Mouse (Mus musculus): ENCODE measurements around the gene Vwa3a.
A peak's percentile ranks its signal among the peaks of the same experiment; 100 is the strongest.

DNA sequence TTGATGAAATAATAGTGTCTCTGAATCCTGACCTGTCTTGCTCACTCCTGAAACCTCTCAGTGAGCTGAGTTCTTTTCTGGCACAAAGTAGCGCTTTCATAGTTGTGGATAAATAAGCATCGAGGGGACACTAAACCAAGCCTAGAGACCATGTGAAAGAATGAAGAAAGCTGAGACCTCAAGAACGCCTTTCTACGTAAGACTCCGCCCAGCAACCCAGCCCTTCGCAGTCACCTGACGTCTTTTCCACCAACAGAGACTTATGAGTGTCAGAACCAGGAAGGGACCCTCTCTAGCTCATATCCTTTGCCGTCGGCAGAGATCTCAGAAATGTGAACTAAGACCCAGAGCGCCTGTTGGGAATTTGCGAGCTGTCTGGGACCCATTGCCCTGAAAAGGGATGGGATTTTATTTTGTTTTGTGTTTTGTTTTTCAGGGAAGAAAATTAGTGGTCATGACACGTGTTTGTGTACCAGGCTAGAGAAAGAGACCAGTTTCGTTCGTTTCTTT is 95.8 kb downstream of the Vwa3a start:
- TF ChIP-seq POLR2A (IDR thresholded peaks at IDR 0.05; ENCODE audit: insufficient read length, low read depth) (peak; percentile 34), POLR2AphosphoS2 (IDR thresholded peaks at IDR 0.05; ENCODE audit: insufficient read length, low read depth) (no peak), MAX (IDR thresholded peaks at IDR 0.05; ENCODE audit: low read depth) (no peak), TCF12 (IDR thresholded peaks at IDR 0.05; ENCODE audit: insufficient read depth, poor library complexity, severe bottlenecking) (no peak), TCF3 (IDR thresholded peaks at IDR 0.05; ENCODE audit: insufficient read length, low read depth) (no peak)

Measured in myocyte (in vitro differentiated cells).